Mouse (Mus musculus) lung, postnatal 36 days (tissue): ENCODE results near the gene Fam81a.

ENCODE experiments used
- DNase-seq: peaks from one replicate; pipeline ENCODE4 v3.0.0; 2022; ENCODE audit warnings: mixed read lengths

The Fam81a gene

DNA sequence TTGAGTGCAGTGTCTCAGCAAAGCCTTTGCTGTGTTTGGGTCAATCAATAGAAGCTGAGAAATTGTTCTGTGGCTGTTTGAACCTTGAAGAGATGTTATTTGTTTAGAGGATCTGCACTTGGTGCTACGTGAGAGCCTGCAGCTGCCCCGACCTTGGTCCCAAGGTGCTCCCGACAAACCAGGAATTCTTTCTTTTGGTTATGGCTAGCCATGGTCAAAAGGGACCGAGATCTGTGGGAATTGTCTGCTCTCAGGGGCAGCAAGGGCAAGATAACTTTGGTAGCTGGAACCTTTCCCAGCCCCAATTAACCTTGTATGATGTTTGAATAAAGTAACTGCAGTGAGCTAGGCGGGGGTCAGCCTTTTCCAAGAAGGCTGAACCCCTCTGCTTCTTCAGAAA lies 34.2 kb downstream of the Fam81a start:
- no peak for DNase-seq

- no peak for DNase-seq
Measured at GRCm38 (mm10) chr9:70105573-70105972, 36.8 kb downstream of the Fam81a start.

GRCm38 (mm10) chr9:70103106-70103505 lies 39.3 kb downstream of the Fam81a start:
- no peak for DNase-seq

DNA sequence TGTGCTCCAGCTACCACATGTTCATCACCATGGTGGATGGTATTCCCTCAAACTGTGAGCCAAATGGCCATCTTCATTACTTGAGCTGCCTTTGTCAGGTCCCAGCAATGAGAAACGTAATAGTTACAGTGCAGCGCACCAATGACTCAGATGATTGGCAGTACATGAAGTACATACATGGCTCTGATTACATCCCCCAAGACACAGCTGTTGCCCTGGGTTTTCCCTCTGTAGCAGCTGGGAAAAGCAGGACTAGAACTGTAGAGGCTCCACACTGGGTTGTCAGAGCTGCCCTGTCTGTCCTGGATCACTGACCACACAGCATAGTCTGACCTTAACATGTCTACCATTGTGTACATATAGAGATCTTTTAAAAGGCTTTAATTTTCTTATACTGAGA lies 44.8 kb downstream of the Fam81a start:
- DNase-seq = no peak

DNA sequence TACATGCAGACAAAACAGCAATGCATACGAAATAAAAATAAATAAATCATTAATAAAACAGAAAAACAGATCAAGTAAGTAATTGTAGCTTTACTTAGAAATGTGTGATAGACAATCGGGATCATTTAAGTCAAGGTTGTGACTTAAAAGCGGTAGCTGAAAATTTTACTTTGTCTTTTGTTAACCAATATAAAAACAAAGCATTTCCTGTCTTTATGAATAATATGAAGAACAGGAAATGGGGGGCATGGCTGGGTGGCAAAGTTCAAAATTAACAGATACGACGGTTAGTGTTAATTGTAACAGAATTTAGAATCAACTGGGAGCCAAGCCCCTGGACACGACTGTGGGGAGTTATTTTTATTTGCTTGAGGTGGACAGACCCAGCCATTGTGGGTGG lies 47.3 kb downstream of the Fam81a start:
- no peak for DNase-seq

DNA sequence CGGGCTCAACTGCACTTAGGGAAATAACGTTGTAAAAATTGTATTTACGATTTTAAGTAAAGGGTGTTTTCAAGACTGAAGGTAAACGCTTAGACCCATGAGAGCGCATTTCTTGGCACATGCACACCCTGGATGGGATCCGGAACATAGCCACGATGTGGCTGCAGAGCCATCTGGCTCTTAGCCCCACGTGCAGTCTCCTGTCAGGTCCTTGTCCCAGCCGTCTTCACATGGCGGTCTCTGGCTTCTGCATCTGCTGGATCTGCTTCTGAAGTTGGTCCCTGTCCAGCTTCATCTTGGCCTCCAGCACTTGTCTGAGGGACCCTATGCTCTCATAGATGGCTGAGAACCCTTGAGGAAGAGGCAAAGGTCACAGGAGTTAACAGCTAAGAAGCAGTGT lies 51.8 kb downstream of the Fam81a start:
- DNase-seq = no peak

DNA sequence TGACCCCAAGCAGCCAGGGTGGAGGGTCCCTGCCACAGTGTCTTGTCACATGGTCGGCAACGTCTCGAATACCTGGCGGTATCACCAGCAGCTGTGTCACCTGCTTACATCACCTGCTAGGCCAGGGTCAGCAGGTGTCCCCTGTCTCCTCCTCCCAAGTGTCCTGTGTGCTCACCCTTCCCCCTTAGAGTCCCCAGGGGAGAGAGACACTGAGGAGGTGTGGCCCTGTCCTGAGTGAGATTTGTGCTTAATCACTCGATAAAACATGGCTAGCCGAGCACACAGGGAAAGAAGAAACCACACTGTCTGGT lies 53.6 kb downstream of the Fam81a start:
- DNase-seq = no peak

DNA sequence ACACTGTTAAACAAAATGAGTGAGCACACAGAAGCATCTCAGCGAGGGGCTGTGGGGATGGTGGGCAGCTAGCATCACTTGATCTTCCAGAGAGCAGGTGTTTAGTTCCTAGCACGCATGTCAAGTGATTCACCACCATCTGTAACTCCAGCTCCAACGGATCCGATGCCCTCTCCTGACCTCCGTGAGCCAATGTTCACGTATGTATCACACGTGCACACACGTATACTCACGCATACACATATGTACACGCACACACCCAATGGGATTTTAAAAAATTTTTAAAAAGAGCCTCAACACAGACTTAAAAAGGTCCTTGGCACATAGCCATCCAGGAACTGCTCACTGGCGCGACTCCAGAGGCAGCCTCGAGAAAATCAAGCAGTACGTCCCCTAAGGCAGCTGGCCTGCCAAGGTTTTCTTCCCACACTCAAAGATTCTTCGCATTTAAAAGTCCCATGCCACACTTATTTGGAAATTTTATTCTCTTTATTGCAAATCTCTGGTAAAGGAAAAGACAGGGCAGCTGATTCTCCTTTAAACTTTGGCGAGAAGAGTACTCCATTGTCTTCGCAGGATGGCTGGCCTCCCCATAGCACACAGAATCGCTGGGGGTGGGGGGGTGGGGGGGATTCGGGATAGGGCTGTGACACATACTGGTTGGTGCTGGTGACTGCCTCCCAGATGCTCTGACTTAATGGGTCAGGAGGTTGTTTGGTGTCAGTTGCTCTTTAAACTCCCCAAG lies 54.1 kb downstream of the Fam81a start:
- DNase-seq = peak; percentile 18

GRCm38 (mm10) chr9:70087379-70087778 lies 55.0 kb downstream of the Fam81a start:
- DNase-seq = no peak

GRCm38 (mm10) chr9:70086091-70086490 lies 56.3 kb downstream of the Fam81a start:
- DNase-seq = no peak

DNA sequence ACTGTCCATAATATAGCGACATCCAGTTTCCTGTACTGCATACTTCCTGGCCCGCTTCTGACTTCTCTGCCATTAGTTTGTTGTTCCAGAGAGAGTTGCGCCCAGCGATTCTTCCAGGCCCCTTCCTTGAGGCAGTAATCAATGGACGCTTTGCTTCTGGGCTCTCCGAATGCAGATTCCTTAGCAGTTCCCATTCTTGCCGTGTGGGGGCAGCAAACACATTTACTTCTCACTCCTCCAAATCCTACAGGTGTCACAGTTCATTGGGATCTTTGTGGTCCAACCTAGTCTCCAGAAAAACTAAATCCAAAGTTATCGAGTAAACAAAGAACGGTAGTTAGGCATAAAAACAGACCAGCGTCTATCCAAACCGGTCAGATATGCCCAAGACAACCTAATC lies 58.3 kb downstream of the Fam81a start:
- DNase-seq = peak; percentile 67

DNA sequence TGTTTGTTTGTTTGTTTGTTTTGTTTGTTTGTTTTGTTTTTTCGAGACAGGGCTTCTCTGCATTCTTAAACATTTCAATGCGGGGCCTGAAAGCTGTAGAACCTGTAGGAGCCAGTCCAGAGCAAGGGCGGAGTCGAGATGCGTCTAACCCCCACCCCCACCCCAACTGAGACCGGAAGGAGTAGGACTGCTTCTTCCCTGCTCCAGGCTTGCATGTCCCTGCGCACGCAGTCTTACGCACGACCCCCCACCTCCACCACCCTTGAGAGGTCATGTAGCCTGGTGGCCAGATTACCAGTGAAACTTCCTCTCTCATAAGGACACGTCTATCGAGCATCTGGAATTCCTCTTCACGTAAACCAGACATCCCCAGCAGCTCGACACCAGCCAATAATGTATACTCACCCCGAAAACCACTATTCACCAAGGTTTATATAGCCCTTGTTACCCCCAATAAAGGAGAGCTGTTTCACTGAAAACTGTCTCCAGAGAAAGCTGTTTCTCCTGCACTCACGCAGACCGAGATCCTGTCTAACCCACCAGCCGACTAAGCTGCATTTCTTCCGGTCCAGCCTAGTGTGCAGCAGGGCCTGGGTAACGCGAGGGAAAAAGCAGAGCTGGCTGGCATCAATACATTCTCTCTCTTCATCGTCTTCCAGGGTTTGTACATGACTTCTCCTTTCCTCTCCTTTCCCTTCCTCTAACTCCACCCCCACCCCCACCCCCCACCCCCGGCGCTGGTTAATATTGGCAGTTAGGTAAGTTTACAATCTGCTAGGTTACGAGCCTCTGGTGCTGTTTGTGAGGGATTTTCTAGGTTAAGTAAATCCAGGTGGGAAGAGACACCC lies 59.8 kb downstream of the Fam81a start:
- no peak for DNase-seq

DNA sequence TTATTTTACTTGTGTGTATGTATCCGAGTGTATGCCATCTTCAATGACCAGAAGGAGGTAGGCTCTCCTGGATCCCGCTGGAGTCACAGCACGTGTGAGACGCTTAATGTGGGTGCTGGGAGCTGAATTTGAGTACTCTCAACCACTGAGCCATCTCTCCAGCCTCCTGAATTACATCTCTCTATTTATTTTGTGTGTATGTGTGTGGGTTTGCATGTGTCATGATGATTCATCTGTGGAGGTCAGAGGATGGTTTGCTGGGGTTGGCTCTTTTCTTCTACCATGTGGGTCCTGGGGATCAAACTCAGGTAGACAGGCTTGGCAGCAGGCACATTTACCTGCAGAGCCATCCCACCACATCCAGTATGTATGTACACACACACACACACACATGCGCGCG lies 60.6 kb downstream of the Fam81a start:
- DNase-seq = no peak

GRCm38 (mm10) chr9:70080976-70081375 lies 61.4 kb downstream of the Fam81a start:
- peak; percentile 8 for DNase-seq

GRCm38 (mm10) chr9:70080027-70080800 lies 62.1 kb downstream of the Fam81a start:
- DNase-seq = peak; percentile 14

DNA sequence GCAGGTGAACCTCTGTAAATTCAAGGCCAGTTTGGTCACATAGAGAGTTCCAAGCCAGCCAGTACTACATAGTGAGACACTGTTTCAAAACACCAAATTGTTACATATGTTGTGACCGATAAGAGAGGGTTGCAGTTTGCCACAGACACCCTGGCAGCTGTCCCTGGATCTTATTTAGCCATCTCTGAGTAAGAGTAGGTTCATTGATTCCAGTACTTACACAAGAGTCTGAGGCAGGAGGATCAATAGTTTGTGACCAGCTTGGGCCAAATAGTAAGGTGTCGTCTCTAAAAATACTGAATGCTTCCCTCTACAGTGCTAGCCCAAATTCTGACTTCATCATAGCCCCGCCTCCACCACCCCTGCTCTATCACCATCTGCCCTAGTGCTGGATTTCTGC lies 64.3 kb downstream of the Fam81a start:
- DNase-seq = no peak

- no peak for DNase-seq
Measured at GRCm38 (mm10) chr9:70077170-70077569, 65.2 kb downstream of the Fam81a start.

- no peak for DNase-seq
Measured at GRCm38 (mm10) chr9:70072387-70072786, 70.0 kb downstream of the Fam81a start.

DNA sequence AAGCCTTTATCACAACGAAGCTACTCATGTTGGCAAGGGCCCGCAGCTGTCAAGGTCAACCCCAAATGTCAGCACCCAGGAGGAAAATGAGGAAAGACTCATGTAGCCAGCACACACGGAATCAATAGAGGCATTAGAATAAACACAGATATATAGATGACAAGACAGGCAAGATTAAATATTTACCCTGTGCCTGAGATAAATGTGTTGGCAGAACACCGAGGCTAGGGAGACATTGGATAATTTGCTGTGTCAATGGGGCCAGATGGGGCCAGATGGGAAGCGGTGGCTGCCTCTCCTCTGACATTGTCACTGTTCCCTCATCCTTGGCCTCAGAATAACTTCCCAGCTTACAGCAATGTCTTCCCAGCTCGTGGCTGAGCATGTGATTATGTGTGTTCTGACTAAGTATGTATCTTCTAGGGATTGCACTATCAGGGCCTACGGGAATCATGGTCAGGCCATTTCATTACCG lies 72.4 kb downstream of the Fam81a start:
- DNase-seq = peak; percentile 19

GRCm38 (mm10) chr9:70067497-70067896 lies 74.9 kb downstream of the Fam81a start:
- no peak for DNase-seq

DNA sequence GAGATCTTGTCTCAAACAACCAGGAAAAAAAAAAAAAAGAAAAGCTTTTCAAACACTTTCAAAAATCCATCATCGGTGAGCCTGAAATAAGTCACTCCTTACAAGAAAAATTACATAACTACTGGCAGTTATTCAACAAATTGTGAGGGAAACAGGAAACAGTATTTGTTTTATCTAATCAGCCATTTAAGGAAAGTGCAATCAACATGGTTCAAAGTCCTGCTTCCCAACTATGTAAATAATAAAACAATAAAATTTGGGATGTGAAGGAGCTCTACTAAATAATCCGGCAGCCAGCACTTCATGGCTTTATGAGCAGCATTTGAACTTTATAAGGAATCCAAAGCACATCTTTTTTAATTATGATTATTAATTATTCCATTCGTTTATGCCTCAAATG lies 80.3 kb downstream of the Fam81a start:
- no peak for DNase-seq

GRCm38 (mm10) chr9:70053411-70053810 lies 88.9 kb downstream of the Fam81a start:
- no peak for DNase-seq

DNA sequence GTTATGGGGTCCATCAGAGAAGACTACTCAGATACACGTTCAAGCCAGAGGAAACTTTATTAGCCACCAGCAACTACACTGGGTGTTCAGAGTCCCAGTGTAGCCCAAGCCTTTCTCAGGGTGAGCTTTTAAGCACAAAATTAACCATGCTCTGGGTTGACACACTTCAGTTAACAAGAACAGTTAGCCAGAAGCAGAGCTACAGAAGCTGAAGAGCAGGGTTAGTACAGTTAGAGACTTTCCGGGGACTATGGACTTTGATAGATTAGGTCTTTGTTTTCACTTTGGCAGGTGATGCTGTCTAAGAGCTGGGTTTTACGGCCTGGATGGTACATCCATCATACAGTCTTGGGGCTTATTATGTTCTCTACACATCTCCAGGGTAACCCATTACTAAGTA lies 89.6 kb downstream of the Fam81a start:
- DNase-seq = no peak

GRCm38 (mm10) chr9:70049839-70050238 lies 92.5 kb downstream of the Fam81a start:
- no peak for DNase-seq
